ENCODE assay signal across 37 mouse cellular contexts in the genomic region with DNA sequence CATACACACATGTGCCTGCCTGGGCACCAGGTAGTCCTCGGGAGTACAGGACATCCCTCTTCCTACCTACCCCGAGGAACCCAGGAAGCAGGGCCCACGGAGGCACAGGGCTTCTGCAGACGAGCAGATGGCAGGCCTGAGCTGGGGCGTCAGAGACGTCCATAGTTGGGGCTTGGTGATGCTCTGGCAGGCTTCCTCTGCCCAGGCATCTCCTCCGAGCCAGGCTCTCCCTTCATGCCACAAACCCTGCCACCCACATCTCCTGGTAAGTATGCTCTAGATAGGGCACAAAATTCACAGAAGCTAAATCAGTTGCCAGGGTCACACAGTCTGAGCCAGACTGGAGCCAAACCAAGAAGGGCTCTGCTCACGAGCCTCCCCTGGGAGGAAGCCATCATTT. TPM values are rescaled to one million over a fixed set of nuclear protein-coding genes. Genes with fewer than 3 reads are reported as not detected.
A peak's percentile ranks its signal among the peaks of the same experiment; 100 is the strongest.
DNase-seq lines count a peak whose midpoint lies in the region; ATAC-seq and TF ChIP-seq lines count a peak whose summit lies in the region.
"Had no signal": no experiment of that assay in that cellular context is flagged by ENCODE, and none has a peak within 500 bp of the region (broad histone marks: within the 10 kb centered on the region; RNA-seq: fewer than 3 reads in every experiment).

No protein-coding gene starts in this region.

- WGBS in embryonic facial prominence, embryonic 13.5 days: 83% methylated on average over 8 of the region's 8 CpGs
- 90% methylated on average over 8 of the region's 8 CpGs for WGBS in embryonic facial prominence, embryonic 10.5 days
- 83% methylated on average over 8 of the region's 8 CpGs for WGBS in midbrain, postnatal 0 days
- WGBS in midbrain, embryonic 11.5 days: 91% methylated on average over 8 of the region's 8 CpGs

- H3K4me3 ChIP-seq in embryonic facial prominence, embryonic 13.5 days: no peak overlapping the region
- H3K4me3 ChIP-seq in embryonic facial prominence, embryonic 10.5 days: no peak overlapping the region
- no peak overlapping the region for H3K4me3 ChIP-seq in layer of hippocampus, adult 2 months
- no peak overlapping the region for H3K4me3 ChIP-seq in midbrain, postnatal 0 days (ENCODE audit: low read depth, low read length)
- H3K4me3 ChIP-seq in midbrain, embryonic 11.5 days (ENCODE audit: low read depth, low read length): no peak overlapping the region
- H3K4me3 ChIP-seq in cortical plate, adult 2 months (ENCODE audit: insufficient read depth, low read length): no peak overlapping the region
- H3K4me3 ChIP-seq: forebrain, embryonic 15.5 days; heart, embryonic 13.5 days; limb, embryonic 12.5 days; megakaryocyte, embryonic 14.5 days; midbrain, embryonic 13.5 days had no signal

- TF ChIP-seq POLR2A in cortical plate, adult 2 months (IDR thresholded peaks at IDR 0.05; ENCODE audit: extremely low read depth, insufficient read depth, low read length): no peak

- H3K36me3 ChIP-seq in embryonic facial prominence, embryonic 13.5 days: peaks cover 89% of the 10 kb centered on the region
- H3K36me3 ChIP-seq in embryonic facial prominence, embryonic 10.5 days (replicated peaks): peaks cover 100% of the 10 kb centered on the region
- H3K36me3 ChIP-seq in midbrain, postnatal 0 days (ENCODE audit: insufficient read depth, low read length): peaks cover 64% of the 10 kb centered on the region
- peaks cover 48% of the 10 kb centered on the region for H3K36me3 ChIP-seq in midbrain, embryonic 11.5 days (ENCODE audit: control insufficient read depth, insufficient read depth, low read length)

- H3K4me2 ChIP-seq in embryonic facial prominence, embryonic 13.5 days: no peak overlapping the region
- H3K4me2 ChIP-seq in midbrain, postnatal 0 days (ENCODE audit: low read depth, low read length, poor library complexity, severe bottlenecking): no peak overlapping the region
- no peak overlapping the region for H3K4me2 ChIP-seq in midbrain, embryonic 11.5 days
- H3K4me2 ChIP-seq: forebrain, embryonic 15.5 days; heart, embryonic 13.5 days; hindbrain, embryonic 14.5 days; limb, embryonic 12.5 days; liver, embryonic 11.5 days; midbrain, embryonic 13.5 days had no signal

- peaks cover 10% of the 10 kb centered on the region for H3K4me1 ChIP-seq in embryonic facial prominence, embryonic 13.5 days
- H3K4me1 ChIP-seq in embryonic facial prominence, embryonic 10.5 days: peaks cover 13% of the 10 kb centered on the region
- no peaks in the 10 kb centered on the region for H3K4me1 ChIP-seq in midbrain, postnatal 0 days (ENCODE audit: insufficient read depth, low read length)
- H3K4me1 ChIP-seq in midbrain, embryonic 11.5 days (ENCODE audit: control insufficient read depth, insufficient read depth, low read length): peaks cover 6% of the 10 kb centered on the region
- peaks cover 19% of the 10 kb centered on the region for H3K4me1 ChIP-seq in cortical plate, adult 2 months (ENCODE audit: control insufficient read depth, insufficient read depth, low read length)
- H3K4me1 ChIP-seq: megakaryocyte, embryonic 14.5 days had no signal

- no peaks in the 10 kb centered on the region for H3K9me3 ChIP-seq in embryonic facial prominence, embryonic 13.5 days
- H3K9me3 ChIP-seq in embryonic facial prominence, embryonic 10.5 days: no peaks in the 10 kb centered on the region
- H3K9me3 ChIP-seq in midbrain, postnatal 0 days (ENCODE audit: low read length): no peaks in the 10 kb centered on the region
- no peaks in the 10 kb centered on the region for H3K9me3 ChIP-seq in midbrain, embryonic 11.5 days (ENCODE audit: control insufficient read depth, low read length)
- H3K9me3 ChIP-seq: forebrain, embryonic 15.5 days; G1E; heart, embryonic 13.5 days; limb, embryonic 12.5 days; megakaryocyte, embryonic 14.5 days; midbrain, embryonic 13.5 days had no signal

- H3K9ac ChIP-seq in embryonic facial prominence, embryonic 13.5 days: 0 out of 2 replicates have a peak overlapping the region, but pooled peaks have one; percentile 21
- H3K9ac ChIP-seq in midbrain, postnatal 0 days (replicated peaks; ENCODE audit: low read length, poor library complexity, severe bottlenecking): no peak overlapping the region
- no peak overlapping the region for H3K9ac ChIP-seq in midbrain, embryonic 11.5 days (ENCODE audit: low read length)
- H3K9ac ChIP-seq: forebrain, embryonic 15.5 days; heart, embryonic 13.5 days; hindbrain, embryonic 14.5 days; limb, embryonic 12.5 days; liver, postnatal 0 days; midbrain, embryonic 13.5 days had no signal

- no peak for TF ChIP-seq CTCF in layer of hippocampus, adult 2 months (conservative IDR thresholded peaks at IDR 0.05)
- TF ChIP-seq CTCF in midbrain, postnatal 0 days (IDR thresholded peaks at IDR 0.05): no peak
- no peak for TF ChIP-seq CTCF in cortical plate, adult 2 months (IDR thresholded peaks at IDR 0.05; ENCODE audit: extremely low read depth, insufficient read depth, low read length)

- no peaks in the 10 kb centered on the region for H3K27me3 ChIP-seq in embryonic facial prominence, embryonic 13.5 days
- H3K27me3 ChIP-seq in embryonic facial prominence, embryonic 10.5 days (replicated peaks; ENCODE audit: low read depth, poor library complexity, severe bottlenecking): no peaks in the 10 kb centered on the region
- no peaks in the 10 kb centered on the region for H3K27me3 ChIP-seq in midbrain, postnatal 0 days (ENCODE audit: insufficient read depth, low read length)
- H3K27me3 ChIP-seq in midbrain, embryonic 11.5 days (ENCODE audit: control insufficient read depth, insufficient read depth, low read length): no peaks in the 10 kb centered on the region
- H3K27me3 ChIP-seq: forebrain, embryonic 15.5 days; heart, embryonic 13.5 days; limb, embryonic 12.5 days; megakaryocyte, embryonic 14.5 days; midbrain, embryonic 13.5 days had no signal

- DNase-seq in embryonic facial prominence, embryonic 10.5 days (ENCODE audit: low spot score): no peak
- no peak for DNase-seq in layer of hippocampus, adult 2 months (ENCODE audit: low spot score in 2 of 2)
- DNase-seq in layer of hippocampus, adult 11-12 months (ENCODE audit: low spot score): no peak
- DNase-seq in midbrain, postnatal 0 days (ENCODE audit: low spot score): peak; percentile 24
- DNase-seq in midbrain, embryonic 11.5 days (ENCODE audit: low spot score, missing footprints): no peak
- DNase-seq in heart, adult 8-10 months (ENCODE audit: low spot score): no peak
- DNase-seq: adrenal gland, postnatal 10 days; cerebellum, adult 11-12 months; gastrocnemius, postnatal 25 days; heart, postnatal 10 days; kidney, adult 9 months; kidney, postnatal 10 days; liver, postnatal 0 days; lung, postnatal 4 days; retina, postnatal 1 day; spleen, adult 18-20 months; thymus, postnatal 14 days had no signal

- no peak overlapping the region for H3K27ac ChIP-seq in embryonic facial prominence, embryonic 13.5 days
- H3K27ac ChIP-seq in embryonic facial prominence, embryonic 10.5 days (replicated peaks): no peak overlapping the region
- peak overlapping the region; percentile 89 for H3K27ac ChIP-seq in layer of hippocampus, adult 2 months
- H3K27ac ChIP-seq in midbrain, postnatal 0 days (ENCODE audit: low read depth, low read length): no peak overlapping the region
- no peak overlapping the region for H3K27ac ChIP-seq in midbrain, embryonic 11.5 days (ENCODE audit: low read depth, low read length)
- H3K27ac ChIP-seq in cortical plate, adult 2 months (ENCODE audit: insufficient read depth, low read length): peak overlapping the region; percentile 74
- H3K27ac ChIP-seq: forebrain, embryonic 15.5 days; heart, embryonic 13.5 days; hindbrain, embryonic 14.5 days; limb, embryonic 12.5 days; midbrain, embryonic 13.5 days had no signal

- ATAC-seq in embryonic facial prominence, embryonic 13.5 days (ENCODE audit: insufficient number of reproducible peaks, insufficient read depth, low FRiP score, low TSS enrichment, low read depth): no peak
- no peak for ATAC-seq in midbrain, postnatal 0 days (ENCODE audit: low FRiP score)
- no peak for ATAC-seq in midbrain, embryonic 11.5 days (ENCODE audit: low FRiP score)
- ATAC-seq: forebrain, embryonic 15.5 days; intestine, postnatal 0 days; liver, postnatal 0 days; midbrain, embryonic 13.5 days had no signal

RNA-seq across cellular contexts. Expression of gene Rsph6a, which starts 4.3 kb away (rescaled TPM):
- polyA plus RNA-seq in embryonic facial prominence, embryonic 13.5 days (2015; fragmentation: Nextera tagmentation; extraction: Ambion mirVana): not detected in 2 replicates
- polyA plus RNA-seq in embryonic facial prominence, embryonic 10.5 days (2016; fragmentation: Nextera tagmentation; extraction: Ambion mirVana): not detected in 2 replicates
- under 1 TPM in 1 of 2 experiments, not detected in 1; 0.20 TPM for total RNA-seq in layer of hippocampus, adult 2 months (2021)
- not detected in 2 replicates for total RNA-seq in midbrain, postnatal 0 days (2014; rRNA removed)
- polyA plus RNA-seq in midbrain, postnatal 0 days (2015; fragmentation: Nextera tagmentation; extraction: Ambion mirVana): 0.57 and 0.75 TPM in 2 replicates
- not detected in 2 replicates for polyA plus RNA-seq in midbrain, embryonic 11.5 days (2014; fragmentation: Nextera tagmentation; extraction: Ambion mirVana)
- 0.10 and 0.17 TPM in 2 replicates for polyA plus RNA-seq in cortical plate, adult 2 months (2012; rRNA removed)
- total RNA-seq in heart, adult 8-10 months (2022): not detected
- total RNA-seq: adrenal gland, postnatal 10 days; gastrocnemius, adult 18-20 months; gastrocnemius, postnatal 25 days; heart, adult 18-20 months; heart, postnatal 10 days; hematopoietic stem cell, adult 5-6 weeks; monocyte, adult 5-6 weeks had no signal
- polyA plus RNA-seq: embryonic facial prominence, embryonic 11.5 days; forebrain, embryonic 15.5 days; heart, embryonic 13.5 days; intestine, postnatal 0 days; limb, embryonic 12.5 days; liver, embryonic 11.5 days; liver, postnatal 0 days; lung, embryonic 16.5 days; neural tube, embryonic 14.5 days; urinary bladder, adult 2 months had no signal

RNA-seq across cellular contexts. Expression of gene Dmwd, which starts 25.9 kb away (rescaled TPM):
- 16.4 and 17.6 TPM in 2 replicates for polyA plus RNA-seq in embryonic facial prominence, embryonic 13.5 days (2015; fragmentation: Nextera tagmentation; extraction: Ambion mirVana)
- polyA plus RNA-seq in embryonic facial prominence, embryonic 10.5 days (2016; fragmentation: Nextera tagmentation; extraction: Ambion mirVana): 16.8 and 18.0 TPM in 2 replicates
- total RNA-seq in layer of hippocampus, adult 2 months (2021): 100 to 1,000 TPM; 154 TPM
- 134 and 136 TPM in 2 replicates for total RNA-seq in midbrain, postnatal 0 days (2014; rRNA removed)
- polyA plus RNA-seq in midbrain, postnatal 0 days (2015; fragmentation: Nextera tagmentation; extraction: Ambion mirVana): 33.1 and 35.4 TPM in 2 replicates
- 15.2 and 16.9 TPM in 2 replicates for polyA plus RNA-seq in midbrain, embryonic 11.5 days (2014; fragmentation: Nextera tagmentation; extraction: Ambion mirVana)
- polyA plus RNA-seq in cortical plate, adult 2 months (2012; rRNA removed): 171 and 178 TPM in 2 replicates
- 10 to 100 TPM; 49.9 to 57.5 (median 54.0) TPM for total RNA-seq in heart, adult 8-10 months (2022)

RNA-seq across cellular contexts. Expression of gene Sympk, which starts 26.0 kb away (rescaled TPM):
- 36.0 and 43.2 TPM in 2 replicates for polyA plus RNA-seq in embryonic facial prominence, embryonic 13.5 days (2015; fragmentation: Nextera tagmentation; extraction: Ambion mirVana)
- 43.4 and 45.2 TPM in 2 replicates for polyA plus RNA-seq in embryonic facial prominence, embryonic 10.5 days (2016; fragmentation: Nextera tagmentation; extraction: Ambion mirVana)
- 100 to 1,000 TPM; 112 to 114 TPM for total RNA-seq in layer of hippocampus, adult 2 months (2021)
- 73.5 and 74.2 TPM in 2 replicates for total RNA-seq in midbrain, postnatal 0 days (2014; rRNA removed)
- 19.5 and 19.7 TPM in 2 replicates for polyA plus RNA-seq in midbrain, postnatal 0 days (2015; fragmentation: Nextera tagmentation; extraction: Ambion mirVana)
- 30.9 and 33.3 TPM in 2 replicates for polyA plus RNA-seq in midbrain, embryonic 11.5 days (2014; fragmentation: Nextera tagmentation; extraction: Ambion mirVana)
- polyA plus RNA-seq in cortical plate, adult 2 months (2012; rRNA removed): 113 and 118 TPM in 2 replicates
- 10 to 100 TPM; 79.6 to 99.9 (median 98.8) TPM for total RNA-seq in heart, adult 8-10 months (2022)

RNA-seq across cellular contexts. Expression of gene Foxa3, which starts 26.8 kb away (rescaled TPM):
- polyA plus RNA-seq in embryonic facial prominence, embryonic 13.5 days (2015; fragmentation: Nextera tagmentation; extraction: Ambion mirVana): 0.62 and 1.8 TPM in 2 replicates
- not detected in 2 replicates for polyA plus RNA-seq in embryonic facial prominence, embryonic 10.5 days (2016; fragmentation: Nextera tagmentation; extraction: Ambion mirVana)
- total RNA-seq in layer of hippocampus, adult 2 months (2021): not detected
- total RNA-seq in midbrain, postnatal 0 days (2014; rRNA removed): not detected in 2 replicates
- polyA plus RNA-seq in midbrain, postnatal 0 days (2015; fragmentation: Nextera tagmentation; extraction: Ambion mirVana): not detected in 2 replicates
- polyA plus RNA-seq in midbrain, embryonic 11.5 days (2014; fragmentation: Nextera tagmentation; extraction: Ambion mirVana): not detected in 2 replicates
- not detected in 2 replicates for polyA plus RNA-seq in cortical plate, adult 2 months (2012; rRNA removed)
- total RNA-seq in heart, adult 8-10 months (2022): not detected
- total RNA-seq: G1E; gastrocnemius, postnatal 25 days; heart, adult 18-20 months; heart, postnatal 10 days; layer of hippocampus, postnatal 10 days; monocyte, adult 5-6 weeks had no signal
- polyA plus RNA-seq: embryonic facial prominence, embryonic 11.5 days; forebrain, embryonic 15.5 days; G1E; hindbrain, embryonic 14.5 days; midbrain, embryonic 13.5 days; neural tube, embryonic 14.5 days; urinary bladder, adult 2 months had no signal

RNA-seq across cellular contexts. Expression of gene Dmpk, which starts 33.5 kb away (rescaled TPM):
- polyA plus RNA-seq in embryonic facial prominence, embryonic 13.5 days (2015; fragmentation: Nextera tagmentation; extraction: Ambion mirVana): 13.1 and 16.8 TPM in 2 replicates
- 7.0 and 9.1 TPM in 2 replicates for polyA plus RNA-seq in embryonic facial prominence, embryonic 10.5 days (2016; fragmentation: Nextera tagmentation; extraction: Ambion mirVana)
- 10 to 100 TPM; 38.8 to 56.8 TPM for total RNA-seq in layer of hippocampus, adult 2 months (2021)
- 12.3 and 32.1 TPM in 2 replicates for total RNA-seq in midbrain, postnatal 0 days (2014; rRNA removed)
- 4.0 and 5.1 TPM in 2 replicates for polyA plus RNA-seq in midbrain, postnatal 0 days (2015; fragmentation: Nextera tagmentation; extraction: Ambion mirVana)
- 7.0 and 7.3 TPM in 2 replicates for polyA plus RNA-seq in midbrain, embryonic 11.5 days (2014; fragmentation: Nextera tagmentation; extraction: Ambion mirVana)
- 40.9 and 47.6 TPM in 2 replicates for polyA plus RNA-seq in cortical plate, adult 2 months (2012; rRNA removed)
- 100 to 1,000 TPM; 532 to 655 (median 581) TPM for total RNA-seq in heart, adult 8-10 months (2022)
- total RNA-seq: monocyte, adult 5-6 weeks had no signal

Comparison
In these comparisons a context has a peak if more than half of its experiments do, and no peak if none do; other contexts are left out.
1. H3K27ac ChIP-seq: peak in layer of hippocampus, adult 2 months (single experiment) and cortical plate, adult 2 months (single experiment); none in embryonic facial prominence, embryonic 13.5 days (single experiment), embryonic facial prominence, embryonic 10.5 days (single experiment), midbrain, postnatal 0 days (single experiment) and midbrain, embryonic 11.5 days (single experiment).